Mouse (Mus musculus) heart, embryonic 15.5 days (tissue): ENCODE data around the gene Ttc33. TPM values are rescaled to one million over a fixed set of nuclear protein-coding genes. Genes with fewer than 3 reads are reported as not detected.

ENCODE experiments used
- ATAC-seq: fragments of 200-750 bp; cut with Nextera tagmentation; replicated peaks from 2 replicates; pipeline ENCODE4 v1.8.0; 2017; ENCODE audit warnings: low read depth, moderate TSS enrichment; ENCODE audit not compliant: insufficient number of reproducible peaks, insufficient read depth, low FRiP score
- H3K27ac ChIP-seq: fragments of 300-500 bp; sonication (generic); 2 replicates; pipeline ENCODE4 v1.5.1; 2015; ENCODE audit warnings: mild to moderate bottlenecking, inconsistent platforms
- H3K27me3 ChIP-seq: fragments of 300-500 bp; sonication (generic); 2 replicates; pipeline ENCODE4 v1.6.1; 2015; ENCODE audit warnings: inconsistent platforms
- H3K36me3 ChIP-seq: fragments of 300-500 bp; sonication (generic); 2 replicates; pipeline ENCODE4 v1.6.1; 2015; ENCODE audit warnings: mild to moderate bottlenecking, inconsistent platforms
- H3K4me1 ChIP-seq: fragments of 300-500 bp; sonication (generic); replicated peaks from 2 replicates; pipeline ENCODE4 v1.6.1; 2015; ENCODE audit warnings: inconsistent platforms
- H3K4me2 ChIP-seq: fragments of 300-500 bp; sonication (generic); 2 replicates; pipeline ENCODE4 v1.6.1; 2015; ENCODE audit warnings: inconsistent platforms, mild to moderate bottlenecking, moderate library complexity
- H3K4me3 ChIP-seq: fragments of 300-500 bp; sonication (generic); 2 replicates; pipeline ENCODE4 v1.5.1; 2015; ENCODE audit warnings: mild to moderate bottlenecking, inconsistent platforms
- H3K9ac ChIP-seq: fragments of 300-500 bp; sonication (generic); 2 replicates; pipeline ENCODE4 v1.6.1; 2015; ENCODE audit warnings: mild to moderate bottlenecking, inconsistent platforms
- H3K9me3 ChIP-seq: fragments of 300-500 bp; sonication (generic); replicated peaks from 2 replicates; pipeline ENCODE4 v1.6.1; 2016; ENCODE audit warnings: inconsistent platforms
- WGBS: fragments of 180-500 bp; shearing (Covaris S2); methylation state at CpG from one replicate; pipeline ENCODE4 v1.1.7; 2015; ENCODE audit warnings: mixed read lengths; 5-methylcytosine and 5-hydroxymethylcytosine counted together
- polyA plus RNA-seq: library from polyadenylated mRNA; unstranded; fragments of >200 nt; fragmentation: Nextera tagmentation; extraction: Ambion mirVana; gene quantifications from 2 replicates; pipeline ENCODE4 v1.2.1, GENCODE M21; 2015

Gene Ttc33
- polyA plus RNA-seq, result 31.8 and 33.7 TPM in 2 replicates

- Histone ChIP-seq H3K9me3 (no peaks in the 10 kb centered on the region), H3K9ac (peak within 1 kb of the TSS; percentile 91), H3K4me1 (peaks cover 21% of the 10 kb centered on the region), H3K27ac (peak within 1 kb of the TSS; percentile 71), H3K4me2 (peak within 1 kb of the TSS; percentile 85), H3K4me3 (peak within 1 kb of the TSS; percentile 92), H3K36me3 (peaks cover 9% of the 10 kb centered on the region), H3K27me3 (no peaks in the 10 kb centered on the region)
- WGBS, result under 1% methylated on average over 55 of the region's 55 CpGs
- ATAC-seq, result peak; percentile 80
Measured at GRCm38 (mm10) chr15:5185366-5186292, at the start of gene Ttc33. Gene Ttc33 (plus strand): TSS chr15:5185525.

DNA sequence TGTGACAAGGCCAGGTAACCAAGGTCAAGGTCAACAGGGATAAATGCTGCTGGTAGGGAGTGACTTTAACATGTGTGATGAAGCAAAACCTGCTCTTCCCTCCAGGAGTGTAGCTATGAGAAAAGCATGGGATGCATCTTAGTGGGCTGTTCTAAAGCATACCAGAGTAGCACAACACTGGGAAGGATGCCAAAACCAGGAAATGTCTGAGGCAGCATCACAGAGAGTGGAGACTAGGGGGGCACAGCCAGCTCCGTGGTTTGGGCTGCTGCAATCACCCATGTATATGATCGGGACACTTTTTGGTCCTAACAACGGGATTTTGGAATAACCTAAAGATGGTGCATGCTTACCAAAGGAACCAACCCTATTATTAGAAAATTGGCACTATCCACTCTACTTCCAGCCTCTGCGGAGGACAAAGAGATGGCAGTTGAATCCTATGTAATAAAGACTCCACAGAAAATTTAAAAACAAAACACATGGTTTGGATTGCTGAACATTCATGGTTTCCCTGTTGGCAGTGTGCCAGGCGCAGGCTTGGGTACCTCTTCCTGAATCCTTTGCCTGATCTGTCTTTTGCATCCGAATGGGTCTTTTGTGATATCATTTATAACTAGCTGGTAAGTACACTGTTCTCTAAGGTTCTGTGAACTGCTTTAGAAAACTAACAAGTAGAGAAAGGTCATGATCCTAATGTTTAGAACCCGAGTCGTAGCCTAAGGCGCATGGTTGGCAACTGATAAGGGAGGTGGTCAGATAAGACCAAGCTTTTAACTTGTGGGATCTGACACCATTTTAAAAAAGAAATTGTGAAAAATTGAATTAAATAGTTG is 47.1 kb upstream of the Ttc33 start:
- Histone ChIP-seq H3K27ac (no peak overlapping the region), H3K36me3 (no peaks in the 10 kb centered on the region), H3K4me2 (no peak overlapping the region), H3K4me1 (peaks cover 7% of the 10 kb centered on the region), H3K9ac (no peak overlapping the region), H3K4me3 (no peak overlapping the region), H3K27me3 (no peaks in the 10 kb centered on the region), H3K9me3 (no peaks in the 10 kb centered on the region)
- ATAC-seq, result no peak
- WGBS, result 55% methylated on average over 9 of the region's 9 CpGs

GRCm38 (mm10) chr15:5139366-5139765 is 46.0 kb upstream of the Ttc33 start:
- no peak for ATAC-seq
- peaks cover 8% of the 10 kb centered on the region for H3K4me1 ChIP-seq
- no peak overlapping the region for H3K4me2 ChIP-seq
- H3K9me3 ChIP-seq, result no peaks in the 10 kb centered on the region
- WGBS, result 65% methylated on average over 2 of the region's 2 CpGs
- no peak overlapping the region for H3K27ac ChIP-seq
- H3K36me3 ChIP-seq, result no peaks in the 10 kb centered on the region
- H3K27me3 ChIP-seq, result no peaks in the 10 kb centered on the region
- no peak overlapping the region for H3K9ac ChIP-seq
- no peak overlapping the region for H3K4me3 ChIP-seq

DNA sequence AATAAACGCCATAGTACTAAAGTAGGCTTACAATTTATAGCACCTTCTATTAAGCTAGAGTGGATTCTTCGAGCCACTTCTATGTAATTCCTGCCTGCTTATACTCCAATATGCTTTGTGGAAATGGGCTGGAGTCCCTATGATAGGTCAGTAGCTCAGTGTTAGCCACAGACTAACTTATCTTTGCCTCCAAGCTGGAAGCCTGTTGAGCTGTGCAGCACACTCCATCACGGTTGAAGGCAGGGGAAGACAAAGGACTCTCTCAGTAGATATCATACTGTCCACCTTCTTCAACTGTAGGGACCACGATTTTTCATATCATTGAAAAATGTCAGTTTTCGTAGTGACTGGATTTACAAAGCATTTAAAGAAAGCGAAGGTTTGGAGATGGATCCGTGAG is 45.5 kb upstream of the Ttc33 start:
- WGBS, result 76% methylated on average over 7 of the region's 7 CpGs
- no peak overlapping the region for H3K27ac ChIP-seq
- no peak for ATAC-seq
- no peak overlapping the region for H3K4me3 ChIP-seq
- peaks cover 13% of the 10 kb centered on the region for H3K4me1 ChIP-seq
- no peaks in the 10 kb centered on the region for H3K36me3 ChIP-seq
- H3K9ac ChIP-seq, result no peak overlapping the region
- no peaks in the 10 kb centered on the region for H3K27me3 ChIP-seq
- no peaks in the 10 kb centered on the region for H3K9me3 ChIP-seq
- no peak overlapping the region for H3K4me2 ChIP-seq

GRCm38 (mm10) chr15:5140357-5140756 is 45.0 kb upstream of the Ttc33 start:
- Histone ChIP-seq H3K9ac (no peak overlapping the region), H3K27ac (no peak overlapping the region), H3K4me3 (no peak overlapping the region), H3K27me3 (no peaks in the 10 kb centered on the region), H3K4me2 (no peak overlapping the region), H3K9me3 (no peaks in the 10 kb centered on the region), H3K36me3 (no peaks in the 10 kb centered on the region), H3K4me1 (peaks cover 17% of the 10 kb centered on the region)
- no peak for ATAC-seq

DNA sequence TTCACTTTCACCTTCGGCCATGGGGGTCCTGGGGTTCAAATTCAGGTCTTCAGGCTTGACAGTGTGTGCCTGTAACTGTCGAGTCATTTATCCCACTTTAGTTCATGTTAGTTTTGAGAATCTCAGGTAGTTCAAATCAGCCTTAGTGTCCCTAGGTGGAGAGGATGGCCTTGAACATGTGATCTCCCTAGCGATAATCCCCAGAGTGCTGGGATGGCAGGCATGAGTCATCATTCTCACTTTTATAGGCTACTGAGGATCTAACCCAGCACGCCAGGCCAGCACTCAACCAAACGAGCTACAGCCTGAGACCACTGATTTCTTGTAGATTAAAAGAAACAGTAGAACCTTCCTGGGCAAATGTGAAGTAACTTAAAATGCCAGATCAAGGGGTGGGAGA is 43.3 kb upstream of the Ttc33 start:
- Histone ChIP-seq H3K9me3 (no peaks in the 10 kb centered on the region), H3K9ac (no peak overlapping the region), H3K4me1 (peaks cover 21% of the 10 kb centered on the region), H3K4me2 (no peak overlapping the region), H3K36me3 (no peaks in the 10 kb centered on the region), H3K27ac (no peak overlapping the region; the same call in 1 of the 2 replicates), H3K4me3 (no peak overlapping the region), H3K27me3 (no peaks in the 10 kb centered on the region)
- WGBS, result 59% methylated on average over 5 of the region's 5 CpGs
- ATAC-seq, result no peak

GRCm38 (mm10) chr15:5142714-5143113 is 42.6 kb upstream of the Ttc33 start:
- no peak overlapping the region for H3K4me2 ChIP-seq
- no peak overlapping the region for H3K27ac ChIP-seq
- no peaks in the 10 kb centered on the region for H3K27me3 ChIP-seq
- no peak overlapping the region for H3K4me3 ChIP-seq
- 67% methylated on average over 5 of the region's 5 CpGs for WGBS
- peaks cover 21% of the 10 kb centered on the region for H3K4me1 ChIP-seq
- no peaks in the 10 kb centered on the region for H3K9me3 ChIP-seq
- no peak overlapping the region for H3K9ac ChIP-seq
- no peak for ATAC-seq
- no peaks in the 10 kb centered on the region for H3K36me3 ChIP-seq

GRCm38 (mm10) chr15:5143361-5144020 is 41.8 kb upstream of the Ttc33 start, which contains the start of gene Prkaa1:
Gene Prkaa1 (plus strand): TSS chr15:5143861.
- ATAC-seq, result peak; percentile 92
- peak within 1 kb of the TSS; percentile 93 for H3K9ac ChIP-seq

GRCm38 (mm10) chr15:5144021-5144778 is 41.1 kb upstream of the Ttc33 start:
- Histone ChIP-seq H3K27ac (peak overlapping the region; percentile 91), H3K9me3 (no peaks in the 10 kb centered on the region), H3K36me3 (no peaks in the 10 kb centered on the region), H3K4me3 (peak overlapping the region; percentile 99), H3K9ac (peak overlapping the region; percentile 93), H3K4me1 (peaks cover 16% of the 10 kb centered on the region), H3K27me3 (no peaks in the 10 kb centered on the region), H3K4me2 (peak overlapping the region; percentile 79)
- WGBS, result 2% methylated on average over 61 of the region's 61 CpGs
- peak; percentile 81 for ATAC-seq

More at GRCm38 (mm10) chr15:5143361-5144020, 41.8 kb upstream of the Ttc33 start, which contains the start of gene Prkaa1:
- WGBS, result under 1% methylated on average over 61 of the region's 80 CpGs
- Histone ChIP-seq H3K9me3 (no peaks in the 10 kb centered on the region), H3K4me3 (peak within 1 kb of the TSS; percentile 99), H3K4me2 (peak within 1 kb of the TSS; percentile 79), H3K36me3 (no peaks in the 10 kb centered on the region), H3K27me3 (no peaks in the 10 kb centered on the region), H3K27ac (peak within 1 kb of the TSS; percentile 91), H3K4me1 (peaks cover 14% of the 10 kb centered on the region)

- H3K4me2 ChIP-seq, result peak overlapping the region; percentile 79
- H3K27me3 ChIP-seq, result no peaks in the 10 kb centered on the region
- peaks cover 18% of the 10 kb centered on the region for H3K4me1 ChIP-seq
- H3K9me3 ChIP-seq, result no peaks in the 10 kb centered on the region
- no peaks in the 10 kb centered on the region for H3K36me3 ChIP-seq
- 37% methylated on average over 9 of the region's 9 CpGs for WGBS
- H3K27ac ChIP-seq, result no peak overlapping the region
- no peak for ATAC-seq
- H3K4me3 ChIP-seq, result peak overlapping the region; percentile 99
- H3K9ac ChIP-seq, result peak overlapping the region; percentile 28; the same call in 1 of the 2 replicates
Measured at GRCm38 (mm10) chr15:5145196-5145945, 40.0 kb upstream of the Ttc33 start.
